16 mouse cellular contexts compared by ENCODE assay signal in the genomic region with DNA sequence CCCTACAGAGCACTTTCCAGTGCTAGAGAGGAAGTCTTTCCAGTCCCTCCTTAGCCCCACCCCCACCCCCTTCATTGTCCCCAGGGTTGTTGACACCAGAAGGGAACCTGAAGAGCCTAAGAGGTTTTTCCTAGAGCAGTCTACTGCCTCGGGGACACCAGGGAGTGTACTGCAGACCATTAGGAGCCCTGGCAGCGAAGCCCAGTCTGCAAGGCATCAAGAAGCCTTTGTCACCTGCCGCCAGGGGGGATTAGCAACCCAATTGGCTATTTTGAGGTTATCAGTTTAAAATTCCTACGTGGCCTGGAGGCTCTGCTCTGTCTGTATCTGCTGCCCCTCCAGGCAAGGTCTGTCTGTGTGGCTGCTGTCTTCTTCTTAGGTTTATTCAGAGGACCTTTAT. TPM values are rescaled to one million over a fixed set of nuclear protein-coding genes. Genes with fewer than 3 reads are reported as not detected.
DNase-seq lines count a peak whose midpoint lies in the region; ATAC-seq and TF ChIP-seq lines count a peak whose summit lies in the region.
"Had no signal": no experiment of that assay in that cellular context is flagged by ENCODE, and none has a peak within 500 bp of the region (broad histone marks: within the 10 kb centered on the region; RNA-seq: fewer than 3 reads in every experiment).

No protein-coding gene starts in this region.

- DNase-seq in heart, embryonic 10.5 days (ENCODE audit: low spot score) = peak; percentile 90
- no peak for DNase-seq in heart, adult 8-10 months (ENCODE audit: low spot score)
- no peak for DNase-seq in kidney, adult 11 months
- peak; percentile 33 for DNase-seq in embryonic facial prominence, embryonic 11.5 days (ENCODE audit: low spot score)
- DNase-seq in urinary bladder, adult 2 months (ENCODE audit: low spot score) = no peak
- no peak for DNase-seq in ovary, adult 18-20 months (ENCODE audit: low spot score)
- DNase-seq: cerebellum, postnatal 10 days; heart, adult 18-20 months; kidney, postnatal 10 days; thymus, adult 2 months had no signal

- peak overlapping the region; percentile 49 for H3K4me3 ChIP-seq in heart, embryonic 10.5 days
- no peak overlapping the region for H3K4me3 ChIP-seq in kidney, embryonic 15.5 days (replicated peaks)
- H3K4me3 ChIP-seq in ES-Bruce4 (ENCODE audit: low read depth, low read length) = no peak overlapping the region
- no peak overlapping the region for H3K4me3 ChIP-seq in embryonic facial prominence, embryonic 11.5 days (ENCODE audit: low read depth, low read length)
- H3K4me3 ChIP-seq: erythroblast, embryonic 14.5 days; limb, embryonic 13.5 days; midbrain, embryonic 12.5 days had no signal

- WGBS in heart, embryonic 10.5 days = under 1% methylated on average over 4 of the region's 4 CpGs
- WGBS in kidney, embryonic 15.5 days = 19% methylated on average over 4 of the region's 4 CpGs
- 6% methylated on average over 4 of the region's 4 CpGs for WGBS in embryonic facial prominence, embryonic 11.5 days

- no peak for TF ChIP-seq CTCF in ES-Bruce4 (IDR thresholded peaks at IDR 0.05; ENCODE audit: low read depth, low read length)

- no peaks in the 10 kb centered on the region for H3K27me3 ChIP-seq in heart, embryonic 10.5 days (ENCODE audit: insufficient read depth, poor library complexity, severe bottlenecking)
- H3K27me3 ChIP-seq in kidney, embryonic 15.5 days = no peaks in the 10 kb centered on the region
- no peaks in the 10 kb centered on the region for H3K27me3 ChIP-seq in ES-Bruce4 (ENCODE audit: control insufficient read depth, insufficient read depth, low read length, poor library complexity, severe bottlenecking)
- H3K27me3 ChIP-seq in embryonic facial prominence, embryonic 11.5 days (ENCODE audit: control insufficient read depth, insufficient read depth, low read length) = no peaks in the 10 kb centered on the region

- no peak overlapping the region for H3K9ac ChIP-seq in kidney, embryonic 15.5 days
- no peak overlapping the region for H3K9ac ChIP-seq in ES-Bruce4 (ENCODE audit: low read depth, poor library complexity, severe bottlenecking)
- H3K9ac ChIP-seq in embryonic facial prominence, embryonic 11.5 days (replicated peaks; ENCODE audit: low read length) = no peak overlapping the region; the same call in 1 of the 2 replicates
- H3K9ac ChIP-seq: limb, embryonic 13.5 days; midbrain, embryonic 12.5 days had no signal

- H3K36me3 ChIP-seq in heart, embryonic 10.5 days = no peaks in the 10 kb centered on the region; the same call in 1 of the 2 replicates
- H3K36me3 ChIP-seq in kidney, embryonic 15.5 days = no peaks in the 10 kb centered on the region
- no peaks in the 10 kb centered on the region for H3K36me3 ChIP-seq in ES-Bruce4 (ENCODE audit: control insufficient read depth, insufficient read depth, low read length, poor library complexity, severe bottlenecking)
- H3K36me3 ChIP-seq in embryonic facial prominence, embryonic 11.5 days (replicated peaks; ENCODE audit: control insufficient read depth, insufficient read depth, low read depth, low read length) = no peaks in the 10 kb centered on the region
- H3K36me3 ChIP-seq: limb, embryonic 13.5 days; midbrain, embryonic 12.5 days had no signal

- no peaks in the 10 kb centered on the region for H3K9me3 ChIP-seq in heart, embryonic 10.5 days
- no peaks in the 10 kb centered on the region for H3K9me3 ChIP-seq in kidney, embryonic 15.5 days (replicated peaks)
- H3K9me3 ChIP-seq in ES-Bruce4 (replicated peaks; ENCODE audit: control insufficient read depth, insufficient read depth, low read length, poor library complexity, severe bottlenecking) = no peaks in the 10 kb centered on the region
- no peaks in the 10 kb centered on the region for H3K9me3 ChIP-seq in embryonic facial prominence, embryonic 11.5 days (replicated peaks; ENCODE audit: control insufficient read depth, low read length)
- H3K9me3 ChIP-seq: limb, embryonic 13.5 days; midbrain, embryonic 12.5 days had no signal

- H3K4me1 ChIP-seq in heart, embryonic 10.5 days = peaks cover 38% of the 10 kb centered on the region
- H3K4me1 ChIP-seq in kidney, embryonic 15.5 days = peaks cover 35% of the 10 kb centered on the region
- H3K4me1 ChIP-seq in ES-Bruce4 (ENCODE audit: control insufficient read depth, insufficient read depth, low read length) = peaks cover 2% of the 10 kb centered on the region
- no peaks in the 10 kb centered on the region for H3K4me1 ChIP-seq in embryonic facial prominence, embryonic 11.5 days (ENCODE audit: control insufficient read depth, insufficient read depth, low read length)

- peak overlapping the region; percentile 2 for H3K4me2 ChIP-seq in kidney, embryonic 15.5 days
- H3K4me2 ChIP-seq in embryonic facial prominence, embryonic 11.5 days (ENCODE audit: low read depth, low read length) = no peak overlapping the region
- H3K4me2 ChIP-seq: limb, embryonic 13.5 days; midbrain, embryonic 12.5 days had no signal

- peak; percentile 80; the same call in 1 of the 2 replicates for TF ChIP-seq EP300 in ES-Bruce4 (IDR thresholded peaks at IDR 0.05; ENCODE audit: insufficient read depth, low read depth, low read length)

- no peak for TF ChIP-seq POLR2A in ES-Bruce4 (IDR thresholded peaks at IDR 0.05; ENCODE audit: insufficient read depth, low read length)

- peak overlapping the region; percentile 88 for H3K27ac ChIP-seq in heart, embryonic 10.5 days
- peak overlapping the region; percentile 37; the same call in 1 of the 2 replicates for H3K27ac ChIP-seq in kidney, embryonic 15.5 days
- peak overlapping the region; percentile 62 for H3K27ac ChIP-seq in ES-Bruce4 (ENCODE audit: insufficient read depth, low read length)
- 0 out of 2 replicates have a peak overlapping the region, but pooled peaks have one; percentile 52 for H3K27ac ChIP-seq in embryonic facial prominence, embryonic 11.5 days (replicated peaks; ENCODE audit: low read depth, low read length)
- H3K27ac ChIP-seq: limb, embryonic 13.5 days; midbrain, embryonic 12.5 days had no signal

- ATAC-seq in kidney, embryonic 15.5 days (replicated peaks; ENCODE audit: low FRiP score) = no peak
- no peak for ATAC-seq in embryonic facial prominence, embryonic 11.5 days (replicated peaks; ENCODE audit: insufficient number of reproducible peaks, low FRiP score, low TSS enrichment, low read depth)
- ATAC-seq: lung, postnatal 0 days had no signal

RNA-seq across cellular contexts. Expression of a gene that starts 26.9 kb away (rescaled TPM):
- 7.6 and 11.1 TPM in 2 replicates for polyA plus RNA-seq in heart, embryonic 10.5 days (2016; fragmentation: Nextera tagmentation; extraction: Ambion mirVana)
- under 1 TPM in 3 of 4 experiments, not detected in 1; 0.06 to 0.17 (median 0.12) TPM for total RNA-seq in heart, adult 8-10 months (2022)
- 2.1 and 2.6 TPM in 2 replicates for polyA plus RNA-seq in kidney, embryonic 15.5 days (2015; fragmentation: Nextera tagmentation; extraction: Ambion mirVana)
- polyA plus RNA-seq in ES-Bruce4 (2011; ENCODE audit: insufficient read depth, insufficient read length, low read depth, missing spikeins) = 72.4 and 78.5 TPM in 2 replicates
- polyA plus RNA-seq in embryonic facial prominence, embryonic 11.5 days (2014; fragmentation: Nextera tagmentation; extraction: Ambion mirVana) = 3.8 and 3.9 TPM in 2 replicates
- polyA plus RNA-seq in urinary bladder, adult 2 months (2012; rRNA removed) = 0.10 and 0.22 TPM in 2 replicates
- polyA plus RNA-seq: erythroblast, embryonic 14.5 days had no signal

Comparison
In these comparisons a context has a peak if more than half of its experiments do, and no peak if none do; other contexts are left out.
1. DNase-seq: peak in heart, embryonic 10.5 days (single experiment) and embryonic facial prominence, embryonic 11.5 days (single experiment); none in heart, adult 8-10 months (single experiment), kidney, adult 11 months (single experiment), urinary bladder, adult 2 months (single experiment) and ovary, adult 18-20 months (single experiment).
2. H3K27ac ChIP-seq: peak in every context shown above with its lines; median percentile 88 in heart, embryonic 10.5 days; 62 in ES-Bruce4; 52 in embryonic facial prominence, embryonic 11.5 days; 37 in kidney, embryonic 15.5 days.